Mouse (Mus musculus) layer of hippocampus, adult 18-20 months (tissue): ENCODE results near the gene Ilk. TPM values are rescaled to one million over a fixed set of nuclear protein-coding genes. Genes with fewer than 3 reads are reported as not detected.
"Not testable (repeated sequence)": the region's sequence is repeated elsewhere in the genome, so short reads cannot be mapped to it uniquely, and the experiment has no call there.

Experiments used
- DNase-seq, 2 experiments: peaks; one replicate each; pipeline ENCODE4 v3.0.0; 2022; ENCODE audit warnings: low spot score in 2 of 2
- long read RNA-seq: library from polyadenylated mRNA; stranded (forward); transcript quantifications from one replicate; pipeline ENCODE4 v2.0.0, GENCODE M21; 2021
- total RNA-seq, 2 experiments: library from RNA; stranded (reverse); gene quantifications; 2 replicates each; pipeline ENCODE4 v1.2.3; 2021

Ilk gene
- 10 to 100 TPM; 73.0 to 77.8 TPM for total RNA-seq
- long read RNA-seq, transcript Ilk-201 (13 exons, 1,795 nt): major isoform, 51 of 79 reads
- long read RNA-seq, partial matches to known transcripts: 10 of 79 reads
- long read RNA-seq, other reads (novel, unspliced or antisense): 16 of 79 reads

DNA sequence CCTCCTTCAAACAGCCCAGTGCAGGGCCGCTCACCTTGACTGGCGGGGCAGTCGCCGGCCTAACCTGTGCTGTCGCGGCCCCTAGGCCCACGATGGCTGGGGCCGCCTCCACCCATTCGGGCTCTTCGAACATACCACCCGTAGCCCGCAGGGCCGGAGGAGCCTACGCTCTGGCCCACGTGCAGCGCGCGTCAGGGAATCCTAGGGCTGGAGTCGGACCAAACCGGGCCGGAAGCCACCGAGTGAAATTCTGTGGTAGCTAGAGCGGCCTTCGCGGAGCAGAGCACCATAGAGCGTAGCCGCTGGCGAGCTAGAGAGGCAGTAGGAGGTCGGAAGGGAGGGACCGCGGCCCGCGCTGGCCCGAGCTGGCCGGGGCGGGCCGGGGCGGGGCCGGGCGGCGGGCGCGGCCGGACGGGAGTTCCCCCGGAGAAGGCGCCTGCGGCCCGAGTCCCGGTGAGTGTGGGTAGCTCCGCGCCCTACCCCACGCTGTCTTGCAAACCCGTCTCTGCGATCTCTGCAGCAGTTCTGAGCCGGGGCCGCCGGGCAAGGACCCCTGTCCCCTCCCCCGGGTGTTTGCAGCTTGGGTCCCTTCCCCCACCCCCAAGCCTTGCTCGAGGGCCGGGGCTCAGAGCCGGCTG is at the start of gene Ilk:
Gene Ilk (plus strand): TSS at position 329 of the 638 bp plus-strand sequence.
- peak; percentile 89 to 96 for DNase-seq

DNA sequence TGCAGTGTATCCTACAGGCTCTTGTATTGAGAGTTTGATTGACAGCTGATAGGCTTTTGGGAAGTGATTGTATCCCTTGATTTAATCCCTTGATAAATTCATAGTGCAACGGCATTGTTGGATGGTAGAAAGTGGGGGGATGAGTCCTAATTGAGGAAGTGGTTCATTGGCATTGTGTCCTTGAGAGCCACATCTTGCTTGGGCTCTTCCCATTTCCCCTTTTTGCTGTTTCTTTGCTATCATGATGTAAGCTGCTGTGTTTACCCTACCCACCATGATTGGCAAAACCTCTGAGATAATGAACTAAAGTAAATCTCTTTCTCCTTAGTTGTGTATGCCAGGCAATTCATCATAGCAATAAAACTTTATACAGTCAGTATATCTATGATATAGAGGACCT is 45.5 kb upstream of the Ilk start:
- no peak for DNase-seq

GRCm38 (mm10) chr7:105703184-105703583 is 33.2 kb upstream of the Ilk start:
- peak; percentile 39 to 69 for DNase-seq

DNA sequence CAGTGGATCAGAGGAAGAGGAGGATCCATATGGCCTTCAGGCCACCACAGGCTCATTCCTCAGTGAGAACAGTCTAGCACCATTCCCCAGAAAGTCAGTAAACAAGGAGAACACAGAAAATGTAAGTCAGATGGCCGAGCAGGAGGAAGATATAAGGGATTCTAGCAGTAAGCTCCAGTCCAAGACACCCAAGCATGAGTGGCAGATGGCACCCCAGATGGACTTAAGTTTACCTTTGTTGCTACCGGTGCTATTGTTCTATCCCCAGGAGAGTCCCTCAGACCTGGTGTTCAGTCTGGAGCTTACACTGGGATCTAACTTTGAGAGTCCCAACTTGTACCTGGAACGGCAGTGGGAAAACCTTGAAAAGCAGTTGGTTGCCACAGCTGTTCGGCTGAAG is 32.6 kb upstream of the Ilk start:
- DNase-seq: no peak

GRCm38 (mm10) chr7:105708733-105709132 is 27.7 kb upstream of the Ilk start:
- no peak for DNase-seq

DNA sequence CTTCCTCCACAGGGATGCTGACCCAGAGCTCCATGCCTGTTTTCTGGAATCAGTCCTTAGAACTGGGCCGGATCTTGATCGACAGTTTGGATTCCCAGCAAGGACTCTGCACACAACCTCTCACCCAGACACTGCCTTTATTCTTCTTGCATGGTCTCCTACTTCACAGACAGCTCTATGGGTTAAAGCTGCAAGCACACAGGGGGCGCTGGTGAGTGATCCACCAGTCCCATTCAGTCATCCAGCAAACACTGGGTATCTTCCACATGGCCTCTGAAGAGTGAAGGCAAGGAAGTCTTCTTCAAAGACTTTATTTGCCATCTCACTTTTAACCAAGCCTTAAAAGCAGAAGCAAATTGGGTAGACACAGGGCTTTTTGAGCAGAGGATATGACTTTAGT is 21.0 kb upstream of the Ilk start:
- no peak for DNase-seq

DNA sequence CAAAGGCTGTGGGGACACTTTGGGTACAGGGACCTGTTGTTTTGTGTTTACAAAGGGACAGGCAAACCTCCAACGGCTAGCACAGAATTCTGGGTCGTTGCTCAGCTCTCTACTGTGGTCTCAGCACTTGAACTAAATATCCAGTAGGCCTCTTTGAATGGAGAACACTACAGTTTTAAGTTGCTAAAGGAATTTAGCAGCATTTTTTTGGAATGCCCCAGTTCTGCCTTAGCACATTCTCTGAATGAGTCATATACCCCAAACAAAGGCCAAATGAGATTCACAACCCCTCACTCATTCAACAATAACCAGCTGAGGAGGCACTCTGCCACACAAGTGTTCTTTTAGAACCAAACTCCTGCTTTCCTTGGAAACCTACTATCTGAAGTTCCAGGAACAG is 14.5 kb upstream of the Ilk start:
- DNase-seq: no peak

DNA sequence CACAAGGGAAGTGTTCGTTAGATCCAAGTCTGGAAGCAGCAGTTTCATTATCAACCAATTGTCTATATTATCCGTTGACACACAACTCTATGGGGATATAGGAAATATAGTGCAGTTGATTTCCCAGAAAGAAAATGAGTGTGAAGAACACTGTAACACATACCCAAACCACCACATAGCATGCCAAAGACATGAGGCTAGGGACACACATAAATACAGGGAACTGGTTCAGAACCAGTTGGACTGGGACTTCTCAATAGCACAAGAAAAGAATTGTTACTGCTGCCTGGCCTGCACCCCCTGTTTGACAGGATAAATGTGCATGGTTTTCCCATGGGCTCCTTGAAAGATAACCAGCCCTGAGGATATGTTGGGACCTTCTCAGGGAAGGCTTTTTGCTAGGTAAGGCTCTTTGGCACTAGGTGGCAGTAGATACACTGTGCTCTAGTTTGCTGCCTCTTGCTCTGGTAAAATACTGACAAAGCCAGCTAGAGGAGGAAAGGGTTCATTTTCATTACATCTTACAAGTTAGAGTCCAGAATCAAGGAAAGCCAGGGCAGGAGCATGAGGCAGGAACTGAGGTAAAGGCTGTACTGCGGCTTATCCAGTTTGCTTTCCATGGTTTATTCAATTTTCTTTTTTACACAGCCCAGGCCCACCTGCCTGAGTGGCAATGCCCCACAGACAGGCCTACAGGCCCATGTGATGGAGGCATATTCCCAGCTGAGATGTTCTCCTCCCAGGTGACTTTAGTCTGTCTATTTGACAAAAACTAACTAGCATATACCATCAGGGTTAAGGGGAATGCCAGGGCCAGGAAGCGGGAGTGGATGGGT is 10.0 kb upstream of the Ilk start:
- peak in 1 of 2 experiments; percentile 84 for DNase-seq

- no peak for DNase-seq
Observed at GRCm38 (mm10) chr7:105726980-105727325, 9.4 kb upstream of the Ilk start.

DNA sequence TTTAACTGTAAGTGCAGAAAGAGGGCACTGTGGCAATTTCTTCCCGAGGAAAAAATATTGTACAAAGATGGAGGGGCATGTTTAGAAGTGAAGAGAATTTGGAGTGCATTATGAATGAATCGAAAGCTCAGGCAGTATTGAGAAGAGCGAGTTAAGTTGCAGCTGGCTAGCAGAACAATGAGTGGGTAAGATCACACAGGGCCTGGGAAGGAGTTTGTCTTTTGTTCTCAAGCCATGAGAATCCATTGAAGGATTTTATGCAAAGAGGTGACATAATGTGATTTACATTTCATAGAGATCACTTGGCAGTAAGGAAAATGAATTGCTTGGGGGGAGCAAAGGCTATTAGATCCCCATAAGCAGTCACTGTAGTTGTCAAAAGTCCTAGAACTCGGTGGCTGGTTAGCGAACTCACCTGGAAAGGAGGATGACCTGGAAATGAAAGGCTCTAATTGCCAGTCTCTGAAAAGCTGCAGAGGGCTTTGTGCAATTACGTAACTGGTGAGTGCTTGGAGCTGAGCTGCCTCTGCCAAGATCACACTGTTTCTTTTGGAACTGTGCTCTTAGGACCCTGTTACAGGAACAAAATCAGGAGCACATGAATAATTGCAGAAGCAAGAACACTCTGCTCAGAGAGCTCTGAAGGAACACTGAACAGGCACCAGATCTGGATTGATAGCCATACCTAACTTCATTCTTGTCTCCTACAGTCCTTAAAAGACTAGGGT is 7.5 kb upstream of the Ilk start:
- peak in 1 of 2 experiments; percentile 81 for DNase-seq

DNA sequence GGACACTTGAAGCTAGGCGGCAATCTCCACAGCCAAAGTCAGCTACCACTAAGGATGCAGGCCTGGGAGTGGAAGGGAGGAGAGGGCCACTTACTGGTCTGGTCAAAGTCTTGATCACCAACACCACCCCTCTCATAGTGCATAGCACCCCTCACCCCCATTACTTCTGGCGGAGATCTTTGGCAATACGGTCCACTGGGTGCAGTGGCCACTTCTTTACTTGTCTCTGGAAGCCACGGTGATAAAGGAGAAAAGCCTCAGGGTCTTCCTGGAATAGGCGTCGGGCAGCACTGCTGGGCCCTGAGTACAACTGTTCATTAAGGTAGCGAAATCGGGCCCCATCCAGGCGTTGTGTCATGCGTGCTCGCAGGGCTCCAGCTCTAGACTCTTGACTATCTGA is 2.6 kb upstream of the Ilk start:
- DNase-seq: no peak

DNA sequence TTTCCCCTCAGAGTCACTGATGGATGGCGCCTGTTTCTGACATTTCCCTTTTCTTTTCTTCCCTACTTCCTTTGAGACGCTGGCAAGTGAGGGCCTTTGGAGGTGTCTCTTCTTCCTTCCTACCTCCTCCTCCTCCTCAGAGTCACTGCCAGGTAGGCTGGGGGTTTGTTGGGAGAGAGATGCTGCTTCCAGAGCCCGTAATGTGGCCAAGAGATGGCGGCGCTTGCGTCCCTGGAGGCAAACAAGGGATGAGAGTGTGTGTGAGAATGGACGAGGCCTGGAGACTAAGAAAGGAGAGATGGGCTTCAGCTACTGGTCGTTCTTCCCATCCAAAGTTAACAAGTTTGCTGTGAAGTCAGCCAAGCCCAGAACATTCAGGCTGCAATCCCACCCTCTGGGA is 1.6 kb upstream of the Ilk start:
- DNase-seq: no peak

DNA sequence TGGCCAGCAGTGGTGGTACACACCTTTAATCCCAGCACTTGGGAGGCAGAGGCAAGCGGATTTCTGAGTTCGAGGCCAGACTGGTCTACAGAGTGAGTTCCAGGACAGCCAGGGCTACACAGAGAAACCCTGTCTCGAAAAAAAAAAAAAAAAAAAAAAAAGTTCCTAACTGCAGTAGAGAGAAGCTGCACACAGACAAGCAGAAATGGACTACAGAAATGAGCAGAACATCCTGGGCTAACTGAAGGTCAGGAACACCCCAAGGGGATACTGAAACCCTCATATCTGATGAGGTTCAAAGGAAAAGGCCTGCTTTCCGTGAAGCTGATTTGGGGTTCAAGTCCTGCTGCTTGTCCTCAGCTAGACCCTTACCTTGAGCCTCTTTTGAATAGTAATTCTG is 928 bp upstream of the Ilk start:
- not testable (repeated sequence) for DNase-seq

DNA sequence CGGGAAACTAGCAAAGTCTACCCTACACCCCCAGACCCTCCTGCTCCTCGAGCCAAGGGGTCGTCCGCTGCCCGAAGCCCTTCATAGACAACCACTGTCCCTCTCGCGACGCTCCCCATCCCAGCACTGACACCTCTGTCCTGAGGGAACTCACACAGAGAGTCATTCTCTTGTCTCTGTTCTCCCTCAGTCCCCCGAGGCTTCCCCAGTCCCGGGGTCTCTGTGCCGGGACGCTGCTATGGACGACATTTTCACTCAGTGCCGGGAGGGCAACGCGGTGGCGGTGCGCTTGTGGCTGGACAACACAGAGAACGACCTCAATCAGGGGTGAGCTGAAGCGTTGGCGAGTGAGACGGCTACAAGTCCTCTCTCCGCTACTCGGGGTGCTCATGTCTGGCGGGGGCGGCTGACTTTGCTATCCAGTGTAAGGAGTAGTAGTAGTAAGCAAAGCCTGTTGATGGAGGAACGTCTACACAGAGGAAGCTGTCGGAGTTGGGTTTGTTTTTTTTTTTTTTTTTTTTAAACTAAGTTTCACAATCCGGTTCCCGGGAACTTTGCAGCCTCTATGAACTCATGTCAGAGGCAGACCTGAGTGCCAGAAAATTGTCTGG is 624 bp downstream of the Ilk start, which contains the start of gene Rrp8:
Gene Rrp8 (minus strand): TSS at position 475 of the 611 bp plus-strand sequence.
- DNase-seq: peak in 1 of 2 experiments; percentile 38

DNA sequence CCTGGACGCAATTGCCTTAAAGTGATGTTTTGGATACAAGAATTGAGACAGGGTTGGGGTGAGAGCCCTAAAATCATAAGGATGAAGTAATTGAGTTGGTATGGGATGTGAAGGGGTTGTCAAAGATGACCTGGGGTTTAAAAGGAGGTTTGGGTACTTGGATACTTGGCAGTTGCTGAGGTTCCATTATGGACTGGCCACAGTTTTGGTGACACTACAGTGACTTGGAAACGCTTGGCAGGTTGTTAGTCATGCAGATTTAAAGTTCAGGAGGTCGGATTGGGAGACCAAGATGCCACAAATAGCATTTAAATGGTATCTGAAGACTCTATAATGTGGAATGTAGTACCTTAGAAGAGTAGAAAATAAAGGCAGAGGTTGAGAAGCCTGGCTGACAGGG is 1.3 kb downstream of the Ilk start:
- no peak for DNase-seq

DNA sequence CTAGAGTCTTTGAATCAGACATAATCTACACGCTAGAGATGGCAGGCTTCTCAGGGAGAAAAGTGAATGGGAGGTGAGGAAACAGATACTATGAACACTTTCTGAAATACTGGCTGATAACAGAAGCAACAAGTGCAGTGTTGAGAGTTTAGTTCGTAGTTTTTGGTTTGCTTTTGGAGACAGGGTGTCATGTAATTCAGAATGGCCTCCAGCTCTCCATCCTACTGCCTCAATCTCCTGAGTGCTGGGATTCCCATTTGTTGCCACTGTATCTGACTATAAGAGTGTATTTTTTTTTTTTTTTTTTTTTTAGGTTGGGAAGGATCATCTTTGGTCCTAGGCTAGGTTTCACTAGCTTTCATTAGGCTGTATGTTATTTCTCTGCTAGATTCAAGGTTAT is 1.9 kb downstream of the Ilk start:
- no peak for DNase-seq

DNA sequence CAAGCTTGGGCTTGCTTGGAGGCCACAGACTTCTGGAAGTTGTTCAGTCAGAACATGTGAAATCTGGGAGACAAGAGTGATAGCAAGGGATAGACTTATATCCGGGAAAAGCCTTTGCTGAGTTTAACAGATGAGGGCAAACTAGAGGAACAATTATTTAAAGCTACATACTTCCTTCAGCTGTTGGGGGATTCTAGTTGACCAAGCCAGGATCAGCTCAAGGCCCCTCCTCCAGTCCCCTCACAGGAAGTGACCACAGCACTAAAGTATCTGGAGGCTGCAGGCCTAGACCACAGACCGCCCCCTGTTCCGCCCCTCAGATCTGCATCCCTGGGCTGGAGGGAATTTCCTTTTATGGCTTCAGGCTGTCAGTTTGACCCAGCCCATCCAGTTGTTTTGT is 2.6 kb downstream of the Ilk start:
- no peak for DNase-seq

DNA sequence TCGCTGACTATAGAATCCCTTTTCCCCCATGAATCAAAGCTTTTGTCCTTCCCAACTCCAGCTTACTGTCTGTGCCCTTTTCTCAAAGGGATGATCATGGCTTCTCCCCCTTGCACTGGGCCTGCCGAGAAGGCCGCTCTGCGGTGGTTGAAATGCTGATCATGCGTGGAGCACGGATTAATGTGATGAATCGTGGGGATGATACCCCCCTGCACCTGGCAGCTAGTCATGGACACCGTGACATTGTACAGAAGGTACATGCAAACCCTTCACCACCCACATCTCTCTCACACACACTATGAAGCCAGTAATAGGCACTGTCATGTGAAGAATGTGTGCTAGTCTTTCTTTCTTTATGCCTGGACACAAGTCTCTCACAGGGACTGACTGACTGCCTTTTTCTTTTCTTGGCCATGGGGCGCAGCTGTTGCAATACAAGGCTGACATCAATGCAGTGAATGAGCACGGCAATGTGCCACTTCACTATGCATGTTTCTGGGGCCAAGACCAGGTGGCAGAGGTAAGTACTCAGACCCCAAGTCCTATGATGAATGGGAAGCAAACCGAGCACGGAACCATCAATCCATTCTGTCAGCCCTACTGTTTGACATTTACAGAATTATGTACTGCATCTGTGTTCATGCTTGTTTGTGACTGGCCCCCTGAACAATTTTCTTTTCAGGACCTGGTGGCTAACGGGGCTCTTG is 3.9 kb downstream of the Ilk start:
- no peak for DNase-seq

DNA sequence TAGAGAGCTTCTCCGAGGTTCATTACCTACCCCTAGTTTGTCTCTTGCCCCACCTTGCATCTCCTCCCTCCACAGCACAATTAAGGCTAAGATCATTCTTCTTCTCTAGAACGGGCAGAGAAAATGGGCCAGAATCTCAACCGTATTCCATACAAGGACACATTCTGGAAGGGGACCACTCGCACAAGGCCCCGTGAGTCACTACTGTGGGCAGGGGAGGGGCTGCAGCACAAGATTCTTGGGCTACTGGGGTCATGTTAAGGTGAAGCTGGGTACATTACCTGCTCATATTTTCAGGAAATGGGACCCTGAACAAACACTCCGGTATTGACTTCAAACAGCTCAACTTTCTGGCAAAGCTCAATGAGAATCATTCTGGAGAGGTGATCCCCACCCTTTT is 4.5 kb downstream of the Ilk start:
- DNase-seq: no peak

DNA sequence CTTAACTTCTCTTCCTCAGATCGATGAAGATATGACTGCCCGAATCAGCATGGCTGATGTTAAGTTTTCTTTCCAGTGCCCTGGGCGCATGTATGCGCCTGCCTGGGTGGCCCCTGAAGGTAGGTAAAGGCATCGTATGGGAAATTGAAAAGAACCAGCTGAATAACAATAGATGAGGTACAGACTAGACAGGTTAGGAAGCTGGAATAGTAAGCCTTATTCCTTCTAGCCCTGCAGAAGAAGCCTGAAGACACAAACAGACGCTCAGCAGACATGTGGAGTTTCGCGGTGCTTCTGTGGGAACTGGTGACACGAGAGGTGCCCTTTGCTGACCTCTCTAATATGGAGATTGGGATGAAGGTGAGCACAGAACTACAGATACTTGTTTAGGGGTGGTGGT is 5.6 kb downstream of the Ilk start:
- no peak for DNase-seq
